Mouse (Mus musculus) hindbrain, postnatal 0 days (tissue): ENCODE measurements around the gene Leprot. TPM values are rescaled to one million over a fixed set of nuclear protein-coding genes. Genes with fewer than 3 reads are reported as not detected.

ENCODE experiments used
- ATAC-seq: fragments of 200-750 bp; cut with Nextera tagmentation; 2 replicates; pipeline ENCODE4 v1.8.0; 2017; ENCODE audit warnings: mild to moderate bottlenecking, moderate TSS enrichment, moderate library complexity
- DNase-seq: peaks from one replicate; pipeline ENCODE4 v3.0.0-alpha.2; 2015; ENCODE audit warnings: low spot score
- H3K27ac ChIP-seq: fragments of 300-500 bp; sonication (generic); 2 replicates; pipeline ENCODE4 v1.5.1; 2014; ENCODE audit warnings: mild to moderate bottlenecking
- H3K27me3 ChIP-seq: fragments of 300-500 bp; sonication (generic); 2 replicates; pipeline ENCODE4 v1.6.1; 2014; ENCODE audit warnings: low read length, mixed read lengths; ENCODE audit not compliant: insufficient read depth
- H3K36me3 ChIP-seq: fragments of 300-500 bp; sonication (generic); 2 replicates; pipeline ENCODE4 v1.6.1; 2014; ENCODE audit warnings: low read length, mixed read lengths; ENCODE audit not compliant: insufficient read depth
- H3K4me1 ChIP-seq: fragments of 300-500 bp; sonication (generic); 2 replicates; pipeline ENCODE4 v1.6.1; 2014; ENCODE audit warnings: antibody characterized with exemption, low read length, mixed read lengths; ENCODE audit not compliant: insufficient read depth
- H3K4me2 ChIP-seq: fragments of 300-500 bp; sonication (generic); 2 replicates; pipeline ENCODE4 v1.6.1; 2014; ENCODE audit warnings: low read depth, mild to moderate bottlenecking, low read length, moderate library complexity, mixed read lengths
- H3K4me3 ChIP-seq: fragments of 300-500 bp; sonication (generic); 2 replicates; pipeline ENCODE4 v1.5.1; 2014; ENCODE audit warnings: low read length
- H3K9ac ChIP-seq: fragments of 300-500 bp; sonication (generic); replicated peaks from 2 replicates; pipeline ENCODE4 v1.6.1; 2014; ENCODE audit warnings: mild to moderate bottlenecking, low read length, moderate library complexity, mixed read lengths
- H3K9me3 ChIP-seq: fragments of 300-500 bp; sonication (generic); 2 replicates; pipeline ENCODE4 v1.6.1; 2016; ENCODE audit warnings: low read length, mixed read lengths
- CTCF ChIP-seq: IDR thresholded peaks from 2 replicates; pipeline ENCODE4 v1.5.1; 2016; ENCODE audit warnings: antibody characterized with exemption, control low read depth, low read depth
- WGBS: fragments of 180-500 bp; shearing (Covaris S2); extraction: QIAGEN DNeasy Blood & Tissue Kit; methylation state at CpG from one replicate; pipeline ENCODE4 v1.1.7; 2014; 5-methylcytosine and 5-hydroxymethylcytosine counted together
- polyA plus RNA-seq: library from polyadenylated mRNA; unstranded; fragments of >200 nt; fragmentation: Nextera tagmentation; extraction: Ambion mirVana; gene quantifications from 2 replicates; pipeline ENCODE4 v1.2.1, GENCODE M21; 2015
- total RNA-seq: library from RNA; depleted of rRNA; stranded (reverse); fragments of >200 nt; gene quantifications from 2 replicates; pipeline ENCODE4 v1.2.3, GENCODE M21; 2014; rRNA removed

Gene Leprot
- total and polyA plus RNA-seq, 2 experiments from 2014 or later: 53.1 to 78.7 TPM

GRCm38 (mm10) chr4:101694529-101694928 lies 47.0 kb downstream of the Leprot start:
- 68% methylated on average over 6 of the region's 6 CpGs for WGBS
- DNase-seq (no peak), ATAC-seq (no peak)
- no peaks in the 10 kb centered on the region for H3K27me3 ChIP-seq
- no peak overlapping the region for H3K4me3 ChIP-seq
- no peaks in the 10 kb centered on the region for H3K36me3 ChIP-seq
- H3K27ac ChIP-seq: no peak overlapping the region
- H3K4me2 ChIP-seq: no peak overlapping the region
- H3K9ac ChIP-seq: no peak overlapping the region
- H3K9me3 ChIP-seq: no peaks in the 10 kb centered on the region
- H3K4me1 ChIP-seq: no peaks in the 10 kb centered on the region
- no peak for TF ChIP-seq CTCF

- Histone ChIP-seq H3K9me3 (no peaks in the 10 kb centered on the region), H3K36me3 (no peaks in the 10 kb centered on the region), H3K9ac (no peak overlapping the region), H3K27ac (no peak overlapping the region), H3K4me2 (no peak overlapping the region), H3K4me3 (no peak overlapping the region), H3K4me1 (no peaks in the 10 kb centered on the region), H3K27me3 (no peaks in the 10 kb centered on the region)
- TF ChIP-seq CTCF: no peak
- no peak for DNase-seq
- WGBS: 86% methylated on average over 3 of the region's 3 CpGs
- no peak for ATAC-seq
Observed at GRCm38 (mm10) chr4:101697236-101697635, 49.7 kb downstream of the Leprot start.

GRCm38 (mm10) chr4:101699423-101699822 lies 51.9 kb downstream of the Leprot start:
- no peak for ATAC-seq
- Histone ChIP-seq H3K4me3 (no peak overlapping the region), H3K4me1 (no peaks in the 10 kb centered on the region), H3K9me3 (no peaks in the 10 kb centered on the region), H3K27ac (no peak overlapping the region), H3K27me3 (no peaks in the 10 kb centered on the region), H3K4me2 (no peak overlapping the region), H3K9ac (no peak overlapping the region), H3K36me3 (no peaks in the 10 kb centered on the region)
- TF ChIP-seq CTCF: no peak
- WGBS: 55% methylated on average over 1 of the region's 1 CpGs
- DNase-seq: no peak

GRCm38 (mm10) chr4:101700892-101701640 lies 53.5 kb downstream of the Leprot start:
- 92% methylated on average over 14 of the region's 14 CpGs for WGBS
- no peak for TF ChIP-seq CTCF
- no peak for ATAC-seq

GRCm38 (mm10) chr4:101705325-101705724 lies 57.8 kb downstream of the Leprot start:
- H3K27me3 ChIP-seq: no peaks in the 10 kb centered on the region
- no peak overlapping the region for H3K27ac ChIP-seq
- H3K36me3 ChIP-seq: no peaks in the 10 kb centered on the region
- no peak overlapping the region for H3K9ac ChIP-seq
- H3K4me1 ChIP-seq: no peaks in the 10 kb centered on the region
- no peak overlapping the region for H3K4me2 ChIP-seq
- 86% methylated on average over 9 of the region's 9 CpGs for WGBS
- no peak overlapping the region for H3K4me3 ChIP-seq
- no peaks in the 10 kb centered on the region for H3K9me3 ChIP-seq
- no peak for DNase-seq
- TF ChIP-seq CTCF: no peak
- no peak for ATAC-seq

More at GRCm38 (mm10) chr4:101700892-101701640, 53.5 kb downstream of the Leprot start:
- no peaks in the 10 kb centered on the region for H3K36me3 ChIP-seq
- H3K4me1 ChIP-seq: no peaks in the 10 kb centered on the region
- no peaks in the 10 kb centered on the region for H3K9me3 ChIP-seq
- H3K4me2 ChIP-seq: no peak overlapping the region
- no peak overlapping the region for H3K4me3 ChIP-seq
- H3K9ac ChIP-seq: no peak overlapping the region
- DNase-seq: no peak
- no peak overlapping the region for H3K27ac ChIP-seq
- H3K27me3 ChIP-seq: no peaks in the 10 kb centered on the region

GRCm38 (mm10) chr4:101707234-101707633 lies 59.7 kb downstream of the Leprot start:
- DNase-seq: no peak
- Histone ChIP-seq H3K36me3 (no peaks in the 10 kb centered on the region), H3K4me2 (no peak overlapping the region), H3K4me3 (no peak overlapping the region), H3K4me1 (no peaks in the 10 kb centered on the region), H3K9me3 (no peaks in the 10 kb centered on the region), H3K27me3 (no peaks in the 10 kb centered on the region), H3K27ac (no peak overlapping the region), H3K9ac (no peak overlapping the region)
- ATAC-seq: no peak
- 69% methylated on average over 2 of the region's 2 CpGs for WGBS
- TF ChIP-seq CTCF: no peak

- no peak overlapping the region for H3K27ac ChIP-seq
- H3K9me3 ChIP-seq: no peaks in the 10 kb centered on the region
- no peak for ATAC-seq
- H3K9ac ChIP-seq: no peak overlapping the region
- DNase-seq: no peak
- no peaks in the 10 kb centered on the region for H3K27me3 ChIP-seq
- H3K4me3 ChIP-seq: no peak overlapping the region
- no peaks in the 10 kb centered on the region for H3K36me3 ChIP-seq
- 84% methylated on average over 3 of the region's 3 CpGs for WGBS
- no peaks in the 10 kb centered on the region for H3K4me1 ChIP-seq
- H3K4me2 ChIP-seq: no peak overlapping the region
- no peak for TF ChIP-seq CTCF
Observed at GRCm38 (mm10) chr4:101707953-101708352, 60.4 kb downstream of the Leprot start.

Other genes starting within 250 kb of the Leprot start
- gene Ak4, start 228.4 kb upstream of the Leprot start, total RNA-seq: 18.6 and 23.6 TPM in 2 replicates
- 8.2 and 8.4 TPM in 2 replicates for gene Ak4, start 228.4 kb upstream of the Leprot start, polyA plus RNA-seq
- 205 and 216 TPM in 2 replicates for gene Dnajc6, start 151.1 kb upstream of the Leprot start, total RNA-seq
- 56.5 and 60.9 TPM in 2 replicates for gene Dnajc6, start 151.1 kb upstream of the Leprot start, polyA plus RNA-seq
- 4.3 and 6.6 TPM in 2 replicates for gene Lepr, start 69.7 kb downstream of the Leprot start, total RNA-seq
- 3.7 and 3.8 TPM in 2 replicates for gene Lepr, start 69.7 kb downstream of the Leprot start, polyA plus RNA-seq
- not detected in 2 replicates for gene B020004J07Rik, start 196.3 kb downstream of the Leprot start, total RNA-seq
- gene B020004J07Rik, start 196.3 kb downstream of the Leprot start, polyA plus RNA-seq: not detected in 2 replicates
- gene C130073F10Rik, start 246.1 kb downstream of the Leprot start, total RNA-seq: not detected in 2 replicates
- not detected in 2 replicates for gene C130073F10Rik, start 246.1 kb downstream of the Leprot start, polyA plus RNA-seq